Mouse (Mus musculus) brain, adult 2 months (tissue): ENCODE results near the gene Galnt17.

Experiments
- DNase-seq: peaks from one replicate; pipeline ENCODE4 v3.0.0; 2011; ENCODE audit warnings: low read depth, low spot score

Galnt17 gene

GRCm38 (mm10) chr5:131022396-131022993, 285.8 kb downstream of the Galnt17 start:
- peak; percentile 36 for DNase-seq

- DNase-seq, result no peak
These were observed 287.4 kb downstream of the Galnt17 start for GRCm38 (mm10) chr5:131020936-131021335.

- DNase-seq, result no peak
These were observed 288.8 kb downstream of the Galnt17 start for GRCm38 (mm10) chr5:131019346-131019965.

- no peak for DNase-seq
These were observed 292.2 kb downstream of the Galnt17 start for GRCm38 (mm10) chr5:131016066-131016465.

- no peak for DNase-seq
These were observed 293.0 kb downstream of the Galnt17 start for GRCm38 (mm10) chr5:131015341-131015740.

- DNase-seq, result no peak
These were observed 294.5 kb downstream of the Galnt17 start for GRCm38 (mm10) chr5:131013816-131014215.

- DNase-seq, result no peak
These were observed 295.2 kb downstream of the Galnt17 start for GRCm38 (mm10) chr5:131013101-131013500.

- DNase-seq, result peak; percentile 43
These were observed 298.8 kb downstream of the Galnt17 start for GRCm38 (mm10) chr5:131009510-131009909.

GRCm38 (mm10) chr5:131008507-131008906, 299.8 kb downstream of the Galnt17 start:
- no peak for DNase-seq

GRCm38 (mm10) chr5:131007871-131008505, 300.3 kb downstream of the Galnt17 start:
- DNase-seq, result peak; percentile 45

- DNase-seq, result peak; percentile 97
These were observed 301.1 kb downstream of the Galnt17 start for GRCm38 (mm10) chr5:131007198-131007597.

- peak; percentile 48 for DNase-seq
These were observed 301.8 kb downstream of the Galnt17 start for GRCm38 (mm10) chr5:131006524-131006923.

- no peak for DNase-seq
These were observed 307.7 kb downstream of the Galnt17 start for GRCm38 (mm10) chr5:131000572-131000971.

- no peak for DNase-seq
These were observed 329.0 kb downstream of the Galnt17 start for GRCm38 (mm10) chr5:130979321-130979720.

GRCm38 (mm10) chr5:130978871-130979270, 329.4 kb downstream of the Galnt17 start:
- peak; percentile 86 for DNase-seq

- no peak for DNase-seq
These were observed 330.3 kb downstream of the Galnt17 start for GRCm38 (mm10) chr5:130977999-130978398.

GRCm38 (mm10) chr5:130952361-130952760, 355.9 kb downstream of the Galnt17 start:
- DNase-seq, result peak; percentile 40

- peak; percentile 65 for DNase-seq
These were observed 357.4 kb downstream of the Galnt17 start for GRCm38 (mm10) chr5:130950894-130951400.

- DNase-seq, result peak; percentile 24
These were observed 357.9 kb downstream of the Galnt17 start for GRCm38 (mm10) chr5:130950421-130950820.

GRCm38 (mm10) chr5:130949710-130950109, 358.6 kb downstream of the Galnt17 start:
- peak; percentile 66 for DNase-seq

GRCm38 (mm10) chr5:130938911-130939608, 369.2 kb downstream of the Galnt17 start:
- DNase-seq, result peak; percentile 86

GRCm38 (mm10) chr5:130938274-130938741, 370.0 kb downstream of the Galnt17 start:
- peak; percentile 81 for DNase-seq
